Mouse (Mus musculus): ENCODE measurements around the gene Dzip1l. TPM values are rescaled to one million over a fixed set of nuclear protein-coding genes. Genes with fewer than 3 reads are reported as not detected.
"Not testable (repeated sequence)": the region's sequence is repeated elsewhere in the genome, so short reads cannot be mapped to it uniquely, and the experiment has no call there.

Gene Dzip1l
- total and polyA plus RNA-seq, 3 experiments, result not detected

GRCm38 (mm10) chr9:99580655-99581054, 48.6 kb upstream of the Dzip1l start (continued):
- TF ChIP-seq KAT2A (conservative IDR thresholded peaks at IDR 0.05; ENCODE audit: low read depth, low read length) (no peak), ZC3H11A (IDR thresholded peaks at IDR 0.05; ENCODE audit: low read depth, low read length) (peak; percentile 60), SMC3 (IDR thresholded peaks at IDR 0.05; ENCODE audit: low read depth, low read length) (peak; percentile 67), MXI1 (IDR thresholded peaks at IDR 0.05; ENCODE audit: low read depth, low read length) (peak; percentile 43; the same call in 1 of the 2 replicates), MAX (IDR thresholded peaks at IDR 0.05; ENCODE audit: low read length) (peak; percentile 66), SIN3A (IDR thresholded peaks at IDR 0.05; ENCODE audit: low read length) (peak; percentile 44; the same call in 1 of the 2 replicates), ZNF384 (IDR thresholded peaks at IDR 0.05; ENCODE audit: low read depth, low read length) (peak; percentile 57; the same call in 1 of the 2 replicates), MAFK (IDR thresholded peaks at IDR 0.05; ENCODE audit: borderline replicate concordance, low read depth, low read length) (no peak), CHD1 (IDR thresholded peaks at IDR 0.05; ENCODE audit: low read depth, low read length) (no peak), ZMIZ1 (IDR thresholded peaks at IDR 0.05; ENCODE audit: low read depth, low read length) (no peak), E2F4 (IDR thresholded peaks at IDR 0.05; ENCODE audit: borderline replicate concordance, low read depth, low read length) (no peak), RCOR1 (IDR thresholded peaks at IDR 0.05; ENCODE audit: low read depth, low read length) (peak; percentile 44; the same call in 1 of the 2 replicates)

DNA sequence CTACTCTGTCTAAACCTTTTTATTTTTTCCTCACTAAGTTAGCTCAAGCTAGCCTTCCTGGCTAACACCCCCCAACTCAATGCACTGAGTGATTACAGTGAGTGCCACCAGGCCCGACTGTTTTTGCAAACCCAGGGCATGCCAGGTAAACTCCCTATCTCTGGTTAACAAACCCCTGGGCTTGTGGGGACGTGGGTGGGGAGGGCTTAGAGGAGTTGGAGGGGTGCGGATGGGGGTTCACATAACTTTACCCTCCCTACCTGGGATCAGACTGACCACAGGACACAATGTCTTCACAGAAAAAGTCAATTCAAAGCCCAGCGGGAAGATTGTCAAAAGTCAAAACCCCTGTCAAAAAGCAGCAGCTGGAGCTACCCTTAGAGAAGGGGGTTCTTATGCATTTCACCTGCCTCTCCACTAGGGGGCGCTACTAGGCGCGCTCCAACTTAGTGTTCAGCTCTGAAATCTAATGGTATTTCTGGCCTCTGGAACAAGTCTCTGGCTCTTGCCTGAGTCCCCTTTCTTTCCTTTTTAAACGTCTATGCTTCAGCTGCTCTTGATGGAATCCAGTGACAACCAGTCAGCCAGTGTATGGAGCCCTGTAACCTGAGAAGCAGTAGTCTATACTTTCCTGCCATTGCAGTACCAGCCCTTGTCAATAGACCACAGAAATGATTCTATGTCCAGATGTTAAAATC, 41.6 kb upstream of the Dzip1l start:
- H3K36me3 ChIP-seq (ENCODE audit: control insufficient read depth in 1 of 2, insufficient read depth in 2 of 2, low read length in 2 of 2), result peaks cover 0 to 7% of the 10 kb centered on the region in 2 experiments; a peak in 1 of 4 replicates
- no peaks in the 10 kb centered on the region for H3K27me3 ChIP-seq (ENCODE audit: control insufficient read depth in 1 of 2, insufficient read depth in 2 of 2, low read length in 2 of 2)
- H3K79me2 ChIP-seq (ENCODE audit: control insufficient read depth, insufficient read depth, low read length, poor library complexity), result no peaks in the 10 kb centered on the region
- no peaks in the 10 kb centered on the region for H3K4me1 ChIP-seq (ENCODE audit: control insufficient read depth in 1 of 2, insufficient read depth in 2 of 2, low read length in 2 of 2)
- DNase-seq (ENCODE audit: low read depth, low spot score), result peak; percentile 66
- H3K9me3 ChIP-seq (replicated peaks; ENCODE audit: insufficient read depth, low read length), result no peaks in the 10 kb centered on the region
- no peak overlapping the region for H3K4me3 ChIP-seq (ENCODE audit: control insufficient read depth in 1 of 2, insufficient read depth in 1 of 2, low read depth in 2 of 2, low read length in 2 of 2)
- TF ChIP-seq CTCF (IDR thresholded peaks at IDR 0.05 in 2 of 3, conservative IDR thresholded peaks at IDR 0.05 in 1 of 3; ENCODE audit: control insufficient read depth in 1 of 3, insufficient read depth in 1 of 3, low read depth in 2 of 3, low read length in 3 of 3, poor library complexity in 1 of 3, severe bottlenecking in 1 of 3), result peak; percentile 86 to 96 (median 93)
- no peak for TF ChIP-seq POLR2AphosphoS2 (IDR thresholded peaks at IDR 0.05; ENCODE audit: low read length)
- TF ChIP-seq SMC3 (IDR thresholded peaks at IDR 0.05; ENCODE audit: low read depth, low read length), result peak; percentile 67
- TF ChIP-seq RAD21 (IDR thresholded peaks at IDR 0.05; ENCODE audit: low read depth, low read length), result peak; percentile 39
- H3K27ac ChIP-seq (ENCODE audit: control insufficient read depth, low read depth, low read length), result no peak overlapping the region
- no peak overlapping the region for H3K9ac ChIP-seq (ENCODE audit: control insufficient read depth, low read depth, low read length, poor library complexity, severe bottlenecking)

GRCm38 (mm10) chr9:99591144-99591543, 38.2 kb upstream of the Dzip1l start:
- no peak overlapping the region for H3K9ac ChIP-seq (ENCODE audit: control insufficient read depth, low read depth, low read length, poor library complexity, severe bottlenecking)
- H3K4me3 ChIP-seq (ENCODE audit: control insufficient read depth in 1 of 2, insufficient read depth in 1 of 2, low read depth in 2 of 2, low read length in 2 of 2), result no peak overlapping the region
- no peaks in the 10 kb centered on the region for H3K36me3 ChIP-seq (ENCODE audit: control insufficient read depth in 1 of 2, insufficient read depth in 2 of 2, low read length in 2 of 2)
- no peak for TF ChIP-seq NRF1 (IDR thresholded peaks at IDR 0.05; ENCODE audit: insufficient read depth, low read depth, low read length, poor library complexity, severe bottlenecking)
- no peak for TF ChIP-seq MAZ (IDR thresholded peaks at IDR 0.05; ENCODE audit: low read depth, low read length)
- TF ChIP-seq EP300 (IDR thresholded peaks at IDR 0.05; ENCODE audit: low read depth in 1 of 2, low read length in 2 of 2), result no peak
- TF ChIP-seq NELFE (IDR thresholded peaks at IDR 0.05; ENCODE audit: low read depth, low read length), result no peak
- TF ChIP-seq KAT2A (conservative IDR thresholded peaks at IDR 0.05; ENCODE audit: low read depth, low read length), result no peak
- no peak for TF ChIP-seq TBP (IDR thresholded peaks at IDR 0.05; ENCODE audit: low read depth, low read length)
- no peak for TF ChIP-seq UBTF (IDR thresholded peaks at IDR 0.05; ENCODE audit: borderline replicate concordance, insufficient read depth, low read depth, low read length)
- H3K4me1 ChIP-seq (ENCODE audit: control insufficient read depth in 1 of 2, insufficient read depth in 2 of 2, low read length in 2 of 2), result no peaks in the 10 kb centered on the region
- H3K27ac ChIP-seq (ENCODE audit: control insufficient read depth, low read depth, low read length), result no peak overlapping the region
- no peaks in the 10 kb centered on the region for H3K9me3 ChIP-seq (replicated peaks; ENCODE audit: insufficient read depth, low read length)
- H3K27me3 ChIP-seq (ENCODE audit: control insufficient read depth in 1 of 2, insufficient read depth in 2 of 2, low read length in 2 of 2), result no peaks in the 10 kb centered on the region
- no peak for DNase-seq (ENCODE audit: low read depth, low spot score)
- no peaks in the 10 kb centered on the region for H3K79me2 ChIP-seq (ENCODE audit: control insufficient read depth, insufficient read depth, low read length, poor library complexity)

GRCm38 (mm10) chr9:99599127-99599526, 30.2 kb upstream of the Dzip1l start:
- not testable (repeated sequence) for H3K36me3 ChIP-seq (ENCODE audit: control insufficient read depth in 1 of 2, insufficient read depth in 2 of 2, low read length in 2 of 2); H3K9me3 ChIP-seq (replicated peaks; ENCODE audit: insufficient read depth, low read length); H3K79me2 ChIP-seq (ENCODE audit: control insufficient read depth, insufficient read depth, low read length, poor library complexity); H3K27me3 ChIP-seq (ENCODE audit: control insufficient read depth in 1 of 2, insufficient read depth in 2 of 2, low read length in 2 of 2); H3K9ac ChIP-seq (ENCODE audit: control insufficient read depth, low read depth, low read length, poor library complexity, severe bottlenecking); DNase-seq (ENCODE audit: low read depth, low spot score); H3K4me3 ChIP-seq (ENCODE audit: control insufficient read depth in 1 of 2, insufficient read depth in 1 of 2, low read depth in 2 of 2, low read length in 2 of 2); H3K4me1 ChIP-seq (ENCODE audit: control insufficient read depth in 1 of 2, insufficient read depth in 2 of 2, low read length in 2 of 2); H3K27ac ChIP-seq (ENCODE audit: control insufficient read depth, low read depth, low read length)

All from MEL (cell line).